Mouse (Mus musculus) layer of hippocampus, adult 8-10 months (tissue): ENCODE measurements around the gene Wnt1. TPM values are rescaled to one million over a fixed set of nuclear protein-coding genes. Genes with fewer than 3 reads are reported as not detected.

Experiments
- DNase-seq, 2 experiments: peaks; one replicate each; pipeline ENCODE4 v3.0.0; 2022; ENCODE audit warnings: low spot score in 2 of 2
- total RNA-seq, 4 experiments: library from RNA; stranded (reverse); gene quantifications; 2 replicates each; pipeline ENCODE4 v1.2.4; 2022

The Wnt1 gene
- total RNA-seq, 4 experiments from 2014 or later = not detected

DNA sequence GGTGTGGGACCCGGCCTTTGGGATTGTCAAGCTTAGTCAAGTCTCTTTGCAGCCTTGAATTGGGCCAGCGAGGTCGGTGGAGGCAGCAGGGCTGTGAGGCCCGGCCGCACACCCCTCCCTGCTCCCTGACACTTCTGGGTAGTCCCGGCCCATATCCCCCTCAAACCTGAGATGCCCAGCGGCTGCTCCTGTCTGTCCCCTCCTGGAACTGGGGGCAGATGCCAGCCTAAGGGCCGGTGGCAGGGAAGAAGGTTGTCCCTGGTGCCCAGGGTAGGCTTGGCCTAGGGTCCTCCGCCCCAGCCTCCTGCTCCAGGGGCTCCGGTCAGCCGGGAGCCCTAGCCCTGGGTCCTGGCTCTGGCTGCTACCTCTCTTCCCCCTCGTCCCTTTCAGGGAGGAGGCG, 44.4 kb downstream of the Wnt1 start:
- no peak for DNase-seq

DNA sequence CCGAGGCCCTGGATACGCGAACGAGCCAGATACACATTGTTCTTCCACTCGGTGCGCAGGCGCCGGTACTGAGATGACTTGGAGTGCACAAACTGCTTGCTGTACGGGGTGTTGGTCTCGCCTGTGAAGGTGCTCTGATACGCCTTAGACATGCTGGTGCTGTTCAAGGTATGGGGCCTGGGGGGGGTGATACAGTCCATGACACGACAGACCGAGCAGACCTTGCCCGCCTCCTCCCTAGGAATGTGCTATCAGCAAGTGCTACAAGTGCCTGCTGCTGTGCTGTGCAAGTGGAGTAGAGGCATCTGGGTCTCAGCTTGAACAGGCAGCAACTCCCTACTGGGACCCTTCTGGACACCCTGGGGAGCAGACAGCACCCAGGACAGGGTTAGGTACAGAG, 45.6 kb downstream of the Wnt1 start:
- no peak for DNase-seq

DNA sequence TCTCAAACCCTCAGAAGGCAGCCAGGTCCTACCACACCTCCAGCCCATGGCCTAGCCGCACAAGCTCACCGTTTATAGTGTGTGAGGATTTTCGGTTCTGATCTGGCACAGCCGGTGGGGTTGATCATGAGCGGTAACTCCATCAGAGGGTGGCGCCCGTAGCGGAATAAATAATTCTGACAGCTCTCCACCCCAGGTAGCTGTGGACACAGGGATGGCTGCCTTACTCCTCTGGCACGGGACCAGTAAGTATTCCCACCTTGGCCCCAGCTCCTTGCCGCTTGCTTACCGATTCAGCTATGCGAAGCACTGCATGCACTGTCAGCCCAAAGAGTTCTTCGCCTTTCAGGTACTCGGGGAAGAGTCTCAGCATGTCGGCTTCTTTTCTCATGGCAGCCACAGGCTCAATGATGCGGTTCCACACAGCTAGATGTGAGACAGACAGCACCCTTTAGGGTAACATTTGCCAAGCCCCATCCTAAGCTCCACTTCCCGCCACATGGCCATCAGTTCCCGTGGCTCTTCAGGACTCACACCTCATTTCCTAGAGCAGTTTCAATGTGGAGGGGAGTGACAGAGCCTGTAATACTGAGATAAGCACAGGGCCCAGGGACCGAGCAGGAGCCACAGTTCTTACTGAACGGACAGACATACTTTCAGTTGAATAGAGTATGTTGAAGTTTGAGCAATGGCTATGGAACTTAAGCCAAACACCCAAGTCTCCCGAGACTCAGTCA, 47.5 kb downstream of the Wnt1 start:
- no peak for DNase-seq

DNA sequence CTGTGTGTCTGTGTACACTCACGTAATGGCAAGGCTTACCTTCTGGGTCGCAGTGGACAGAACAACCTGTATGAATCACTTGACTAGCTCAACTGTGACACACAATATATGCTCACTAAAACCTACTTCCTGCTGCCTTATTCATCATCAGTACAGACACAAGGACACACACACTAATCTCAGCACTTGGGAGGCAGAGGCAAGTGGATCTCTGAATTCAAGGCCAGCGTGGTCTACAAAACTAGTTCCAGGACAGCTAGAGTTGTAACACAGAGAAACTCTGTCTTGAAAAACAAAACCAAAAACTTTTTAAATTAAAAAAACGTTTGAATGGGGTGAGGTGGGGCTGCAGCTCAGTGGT, 48.1 kb downstream of the Wnt1 start:
- DNase-seq = no peak

DNA sequence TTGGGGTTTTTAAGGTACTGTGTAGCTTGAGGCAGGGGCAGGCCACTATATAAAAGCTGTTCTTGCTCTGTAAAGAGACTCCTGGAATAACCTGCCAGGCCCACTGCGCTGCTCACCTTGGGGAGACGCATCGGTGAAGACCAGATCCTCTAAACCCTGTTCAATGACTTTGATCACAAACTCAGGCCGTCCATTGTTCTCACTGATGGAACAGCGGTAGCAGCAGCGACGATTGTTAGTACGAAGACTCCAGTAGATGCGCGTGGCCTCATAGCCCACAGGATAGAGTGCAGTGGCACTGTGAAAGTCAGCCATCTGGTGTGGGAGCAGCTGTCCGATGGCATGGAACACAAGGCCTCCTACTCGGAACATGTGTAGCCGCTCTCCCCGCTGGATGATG, 49.5 kb downstream of the Wnt1 start:
- DNase-seq = no peak

DNA sequence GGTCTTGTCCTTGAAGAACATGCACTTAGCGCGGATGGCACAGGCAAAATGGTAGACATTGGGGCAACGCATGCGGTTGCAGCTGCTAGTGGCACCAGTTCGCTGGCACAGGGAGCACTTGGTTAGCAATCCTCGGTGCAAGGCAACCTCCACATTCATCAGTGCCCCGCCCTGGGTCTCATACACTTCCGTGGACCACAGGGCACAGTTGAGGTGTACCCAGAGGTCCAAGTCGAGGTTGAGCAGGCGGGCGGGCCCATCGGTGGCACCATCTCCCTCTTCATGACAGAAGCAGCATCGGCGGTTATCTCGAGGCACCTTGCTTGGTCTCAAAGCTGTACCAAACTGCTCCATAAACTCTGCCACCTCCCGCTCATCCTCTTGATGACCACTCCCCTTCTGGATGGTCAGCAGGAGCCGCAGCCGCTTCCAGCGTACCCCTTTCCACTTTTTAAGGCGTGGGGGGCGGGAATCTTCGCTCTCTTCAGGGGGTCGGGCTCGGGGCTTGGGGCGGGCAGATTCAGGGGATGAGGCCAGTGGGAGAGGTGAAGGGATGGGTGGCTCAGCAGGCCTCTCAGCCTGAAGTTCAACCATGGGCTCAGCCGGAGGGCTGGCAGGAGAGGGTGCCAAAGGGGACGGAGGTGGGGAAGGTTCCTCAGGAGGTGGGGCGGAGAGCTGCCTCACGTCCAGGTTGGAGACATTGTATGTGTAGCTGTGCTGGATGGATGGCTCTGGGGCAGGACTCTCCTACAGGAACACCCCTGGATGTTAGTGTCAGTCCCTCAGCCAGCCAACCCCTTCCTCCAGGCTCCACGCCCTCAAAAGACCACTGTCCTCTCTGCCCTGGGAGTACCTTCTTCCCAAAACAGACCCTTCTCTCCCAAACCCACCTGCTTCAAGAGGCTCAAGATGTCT, 50.3 kb downstream of the Wnt1 start:
- DNase-seq = no peak

Other genes starting within 250 kb of the Wnt1 start
- 10 to 100 TPM; 37.3 to 43.8 (median 42.7) TPM for gene Ccnt1, start 218.9 kb upstream of the Wnt1 start, total RNA-seq
- gene 4930415O20Rik, start 218.9 kb upstream of the Wnt1 start, total RNA-seq = not detected
- gene Adcy6, start 179.8 kb upstream of the Wnt1 start, total RNA-seq = 10 to 100 TPM; 47.3 to 58.6 (median 52.2) TPM
- 100 to 1,000 TPM; 163 to 193 (median 176) TPM for gene Cacnb3, start 159.0 kb upstream of the Wnt1 start, total RNA-seq
- 10 to 100 TPM; 76.3 to 89.4 (median 85.9) TPM for gene Ddx23, start 127.0 kb upstream of the Wnt1 start, total RNA-seq
- gene Rnd1, start 112.4 kb upstream of the Wnt1 start, total RNA-seq = 1 to 10 TPM; 6.3 to 8.7 (median 7.3) TPM
- 10 to 100 TPM in 1 of 4 experiments, 1 to 10 TPM in 3; 7.4 to 10.4 (median 8.4) TPM for gene Ccdc65, start 81.7 kb upstream of the Wnt1 start, total RNA-seq
- 1 to 10 TPM; 1.2 to 2.3 (median 1.5) TPM for gene Fkbp11, start 61.7 kb upstream of the Wnt1 start, total RNA-seq
- gene Arf3, start 26.6 kb upstream of the Wnt1 start, total RNA-seq = 100 to 1,000 TPM; 730 to 835 (median 787) TPM
- under 1 TPM; 0.16 to 0.59 (median 0.41) TPM for gene Wnt10b, start 11.7 kb upstream of the Wnt1 start, total RNA-seq
- gene Ddn, start 19.6 kb downstream of the Wnt1 start, total RNA-seq = 1,000 to 10,000 TPM; 1,258 to 1,383 (median 1,345) TPM
- gene Prkag1, start 41.7 kb downstream of the Wnt1 start, total RNA-seq = 10 to 100 TPM; 49.0 to 55.2 (median 50.2) TPM
- gene Kmt2d, start 81.3 kb downstream of the Wnt1 start, total RNA-seq = 10 to 100 TPM; 77.8 to 96.0 (median 89.6) TPM
- gene Rhebl1, start 104.7 kb downstream of the Wnt1 start, total RNA-seq = 10 to 100 TPM in 1 of 4 experiments, 1 to 10 TPM in 3; 4.9 to 10.4 (median 7.9) TPM
- gene Dhh, start 108.7 kb downstream of the Wnt1 start, total RNA-seq = under 1 TPM in 3 of 4 experiments, not detected in 1; 0.18 to 0.34 (median 0.23) TPM
- gene Lmbr1l, start 128.4 kb downstream of the Wnt1 start, total RNA-seq = 10 to 100 TPM; 17.9 to 21.8 (median 19.6) TPM
- 100 to 1,000 TPM; 488 to 526 (median 515) TPM for gene Tuba1b, start 144.7 kb downstream of the Wnt1 start, total RNA-seq
- not detected for gene Gm49450, start 163.7 kb downstream of the Wnt1 start, total RNA-seq
- 100 to 1,000 TPM; 800 to 882 (median 860) TPM for gene Tuba1a, start 163.8 kb downstream of the Wnt1 start, total RNA-seq
- 10 to 100 TPM; 47.7 to 64.5 (median 52.7) TPM for gene Tuba1c, start 240.0 kb downstream of the Wnt1 start, total RNA-seq